Mouse (Mus musculus): ENCODE data around the gene Bglap3. TPM values are rescaled to one million over a fixed set of nuclear protein-coding genes. Genes with fewer than 3 reads are reported as not detected.

The Bglap3 gene
- not detected for polyA plus RNA-seq (2017; shearing (Covaris generic))

DNA sequence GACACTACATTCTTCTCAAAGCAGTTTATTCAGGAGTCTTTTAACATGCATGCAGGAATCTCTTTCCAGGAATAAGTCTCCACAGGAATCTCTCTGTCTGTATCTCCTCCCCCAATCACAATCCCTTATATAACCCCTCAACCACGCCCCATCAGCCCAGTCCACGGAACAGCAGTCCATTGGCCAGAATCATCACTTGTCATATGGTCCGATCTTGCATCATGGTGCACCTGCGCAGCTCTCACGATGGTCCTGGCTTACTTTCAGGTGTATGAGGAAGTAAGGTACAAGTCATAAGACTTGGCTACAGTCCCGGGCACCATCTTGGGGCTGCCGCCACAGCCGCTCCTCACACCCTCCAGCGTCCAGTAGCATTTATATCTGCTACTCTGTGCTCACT is at the start of gene Bglap3:
Bglap3 (minus strand) TSS at position 101 of the 400 bp plus-strand sequence.

GRCm38 (mm10) chr3:88409741-88410644 is 37.5 kb upstream of the Bglap3 start, which contains the start of gene Pmf1:
Gene Pmf1, minus strand, starts transcription at chr3:88410331.

DNA sequence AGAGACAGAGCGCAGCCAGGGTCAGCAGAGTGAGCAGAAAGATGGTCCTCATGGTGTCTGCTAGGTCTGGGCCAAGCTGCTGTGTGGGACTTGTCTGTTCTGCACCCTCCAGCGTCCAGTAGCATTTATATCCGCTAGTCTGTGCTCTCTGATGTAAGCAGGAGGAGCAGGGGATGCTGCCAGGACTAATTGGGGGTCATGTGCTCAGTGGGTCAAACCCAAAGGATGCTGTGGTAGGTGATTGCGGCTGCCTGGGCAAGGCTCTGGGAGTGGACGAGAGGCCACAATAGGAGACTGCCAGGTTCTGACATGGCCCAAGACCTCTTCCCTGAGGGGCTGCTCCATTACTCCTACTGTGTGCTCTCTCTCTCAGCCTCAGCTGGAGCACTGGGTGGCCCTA is 11.8 kb upstream of the Bglap3 start, which contains the start of gene Bglap:
Bglap (minus strand) TSS at position 101 of the 400 bp plus-strand sequence.

DNA sequence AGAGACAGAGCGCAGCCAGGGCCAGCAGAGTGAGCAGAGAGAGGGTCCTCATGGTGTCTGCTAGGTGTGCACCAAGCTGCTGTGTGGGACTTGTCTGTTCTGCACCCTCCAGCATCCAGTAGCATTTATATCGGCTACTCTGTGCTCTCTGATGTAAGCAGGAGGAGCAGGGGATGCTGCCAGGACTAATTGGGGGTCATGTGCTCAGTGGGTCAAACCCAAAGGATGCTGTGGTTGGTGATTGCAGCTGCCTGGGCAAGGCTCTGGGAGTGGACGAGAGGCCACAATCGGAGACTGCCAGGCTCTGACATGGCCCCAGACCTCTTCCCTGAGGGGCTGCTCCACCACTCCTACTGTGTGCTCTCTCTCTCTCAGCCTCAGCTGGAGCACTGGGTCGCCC is 6.1 kb upstream of the Bglap3 start, which contains the start of gene Bglap2:
Bglap2 (minus strand) TSS at position 101 of the 400 bp plus-strand sequence.

DNA sequence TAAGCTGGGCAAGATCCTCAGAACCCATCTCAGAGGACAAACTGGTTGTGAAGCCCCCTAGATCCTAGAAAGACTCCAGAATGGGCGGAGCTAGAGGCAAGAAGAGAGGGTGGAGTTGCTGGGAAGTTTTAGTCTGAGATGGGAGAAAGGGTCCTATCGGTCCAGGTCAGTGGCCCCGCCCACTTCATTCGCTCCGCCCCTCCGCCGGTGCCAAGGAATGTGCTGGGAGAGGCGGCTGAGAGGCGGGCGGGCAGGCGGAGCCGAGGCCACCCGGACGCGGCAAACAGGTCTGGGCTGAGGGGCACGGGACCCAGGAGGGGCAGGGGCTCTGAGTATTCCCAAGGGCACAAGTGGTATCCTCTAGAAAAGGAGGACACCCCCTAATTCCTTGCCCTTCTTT is 8.2 kb downstream of the Bglap3 start, which contains the start of gene Paqr6:
Paqr6 (plus strand) TSS at position 248 of the 400 bp plus-strand sequence.

GRCm38 (mm10) chr3:88336058-88337013 is 36.2 kb downstream of the Bglap3 start, which contains the start of the genes Tmem79 and Smg5:
Gene Tmem79, minus strand, starts transcription at chr3:88336148.
Gene Smg5, plus strand, starts transcription at chr3:88336260.

DNA sequence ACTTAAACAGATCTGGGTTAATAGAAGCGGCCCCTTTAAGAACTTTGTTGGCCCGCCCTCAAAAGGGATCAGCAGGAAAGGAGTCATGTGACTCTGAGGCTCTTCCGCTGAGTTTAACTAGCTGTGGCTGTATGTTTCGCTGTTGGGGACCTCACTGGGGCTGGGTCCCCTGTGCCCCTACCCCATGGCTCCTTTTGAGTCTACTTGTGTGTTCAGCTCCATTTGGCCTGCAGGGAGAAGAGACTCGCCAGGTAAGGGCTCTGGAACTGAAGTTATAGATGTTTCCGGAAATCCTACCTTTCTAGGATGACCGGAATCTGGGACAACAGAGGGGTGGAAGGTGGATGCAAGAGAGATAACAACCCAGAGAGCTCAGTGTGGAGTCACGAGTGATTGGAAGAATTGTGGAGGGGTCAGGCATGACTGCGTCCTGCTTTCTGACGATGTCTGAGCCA is 47.6 kb downstream of the Bglap3 start, which contains the start of gene Glmp:
Glmp (plus strand) TSS at position 73 of the 455 bp plus-strand sequence.

Other genes with a start within 250 kb of the Bglap3 start
- 10 to 100 TPM; 71.6 to 97.8 TPM for gene Mef2d, start 230.4 kb downstream of the Bglap3 start, polyA plus RNA-seq (2017; shearing (Covaris generic))
- gene Rhbg, start 118.0 kb downstream of the Bglap3 start, polyA plus RNA-seq (2017; shearing (Covaris generic)), result under 1 TPM; 0.12 to 0.17 TPM
- gene Gm38392, start 85.5 kb downstream of the Bglap3 start, polyA plus RNA-seq (2017; shearing (Covaris generic)), result not detected
- 1 to 10 TPM; 4.3 to 6.7 TPM for gene Tsacc, start 75.7 kb downstream of the Bglap3 start, polyA plus RNA-seq (2017; shearing (Covaris generic))
- gene Cct3, start 75.6 kb downstream of the Bglap3 start, polyA plus RNA-seq (2017; shearing (Covaris generic)), result 100 to 1,000 TPM; 267 to 334 TPM
- gene Glmp, start 47.7 kb downstream of the Bglap3 start, polyA plus RNA-seq (2017; shearing (Covaris generic)), result 100 to 1,000 TPM; 268 to 447 TPM
- gene Tmem79, start 36.6 kb downstream of the Bglap3 start, polyA plus RNA-seq (2017; shearing (Covaris generic)), result 1 to 10 TPM in 1 of 2 experiments, under 1 TPM in 1; 0.76 to 1.9 TPM
- 10 to 100 TPM; 43.8 to 45.7 TPM for gene Smg5, start 36.5 kb downstream of the Bglap3 start, polyA plus RNA-seq (2017; shearing (Covaris generic))
- gene Paqr6, start 8.2 kb downstream of the Bglap3 start, polyA plus RNA-seq (2017; shearing (Covaris generic)), result not detected
- not detected for gene Bglap2, start 6.0 kb upstream of the Bglap3 start, polyA plus RNA-seq (2017; shearing (Covaris generic))
- not detected for gene Bglap, start 11.7 kb upstream of the Bglap3 start, polyA plus RNA-seq (2017; shearing (Covaris generic))
- 10 to 100 TPM; 39.3 to 53.6 TPM for gene Pmf1, start 37.6 kb upstream of the Bglap3 start, polyA plus RNA-seq (2017; shearing (Covaris generic))
- gene Slc25a44, start 52.4 kb upstream of the Bglap3 start, polyA plus RNA-seq (2017; shearing (Covaris generic)), result 10 to 100 TPM; 12.4 to 16.7 TPM
- 100 to 1,000 TPM in 1 of 2 experiments, 10 to 100 TPM in 1; 42.2 to 122 TPM for gene Sema4a, start 88.4 kb upstream of the Bglap3 start, polyA plus RNA-seq (2017; shearing (Covaris generic))
- gene Lmna, start 137.2 kb upstream of the Bglap3 start, polyA plus RNA-seq (2017; shearing (Covaris generic)), result 10 to 100 TPM in 1 of 2 experiments, 1 to 10 TPM in 1; 7.7 to 30.9 TPM
- gene Mex3a, start 159.7 kb upstream of the Bglap3 start, polyA plus RNA-seq (2017; shearing (Covaris generic)), result under 1 TPM; 0.21 to 0.33 TPM
- gene Rab25, start 175.6 kb upstream of the Bglap3 start, polyA plus RNA-seq (2017; shearing (Covaris generic)), result under 1 TPM in 1 of 2 experiments, not detected in 1; 0.66 TPM
- 100 to 1,000 TPM; 165 to 189 TPM for gene Lamtor2, start 180.3 kb upstream of the Bglap3 start, polyA plus RNA-seq (2017; shearing (Covaris generic))
- 10 to 100 TPM; 35.4 to 39.3 TPM for gene Ubqln4, start 181.0 kb upstream of the Bglap3 start, polyA plus RNA-seq (2017; shearing (Covaris generic))
- gene Ssr2, start 203.1 kb upstream of the Bglap3 start, polyA plus RNA-seq (2017; shearing (Covaris generic)), result 100 to 1,000 TPM; 137 to 153 TPM
- 100 to 1,000 TPM; 132 to 145 TPM for gene Arhgef2, start 233.2 kb upstream of the Bglap3 start, polyA plus RNA-seq (2017; shearing (Covaris generic))